Mouse (Mus musculus) testis, postnatal 10 days (tissue): ENCODE measurements around the gene Slc35b2.

Experiments used
- DNase-seq: peaks from one replicate; pipeline ENCODE4 v3.0.0; 2021; ENCODE audit warnings: low spot score

Slc35b2 gene

DNA sequence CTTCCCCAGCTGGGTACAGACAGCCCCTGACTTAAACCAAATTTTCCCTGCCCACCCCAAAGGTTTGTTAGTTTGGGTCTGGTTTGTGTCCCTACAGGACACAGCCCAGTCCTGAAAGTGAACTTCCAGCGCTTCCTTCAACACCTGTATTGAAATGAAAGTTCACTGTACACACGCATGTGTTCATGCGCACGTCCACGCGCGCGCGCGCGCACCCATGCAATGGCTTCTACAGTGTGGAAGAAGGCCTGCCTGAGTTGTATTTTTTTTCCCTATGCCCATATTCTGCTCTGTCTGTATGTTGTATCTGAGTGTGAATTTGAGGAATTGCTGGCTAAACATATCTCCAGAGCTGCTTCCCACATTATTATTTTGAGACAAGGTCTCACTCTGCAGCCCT, 1.4 kb downstream of the Slc35b2 start:
- DNase-seq = no peak

DNA sequence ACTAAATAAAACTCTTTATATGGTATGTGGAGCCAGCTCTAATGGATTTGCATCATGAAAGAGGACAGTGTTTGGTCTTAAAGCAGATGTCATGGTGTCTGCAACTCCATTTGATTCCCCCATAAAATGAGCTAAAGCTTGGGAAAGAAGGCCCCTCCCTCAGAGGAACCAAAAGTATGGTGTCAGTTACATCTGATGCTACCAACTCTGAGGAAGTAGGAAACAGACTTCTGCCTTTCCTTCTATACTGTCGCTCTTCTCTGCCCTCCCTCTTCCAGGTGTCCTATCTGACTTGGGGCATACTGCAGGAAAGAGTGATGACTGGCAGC, 2.3 kb downstream of the Slc35b2 start:
- no peak for DNase-seq

GRCm38 (mm10) chr17:45566360-45567161, 2.9 kb downstream of the Slc35b2 start:
- no peak for DNase-seq

GRCm38 (mm10) chr17:45567162-45567601, 3.5 kb downstream of the Slc35b2 start:
- no peak for DNase-seq

GRCm38 (mm10) chr17:45568990-45569389, 5.3 kb downstream of the Slc35b2 start:
- DNase-seq = no peak

DNA sequence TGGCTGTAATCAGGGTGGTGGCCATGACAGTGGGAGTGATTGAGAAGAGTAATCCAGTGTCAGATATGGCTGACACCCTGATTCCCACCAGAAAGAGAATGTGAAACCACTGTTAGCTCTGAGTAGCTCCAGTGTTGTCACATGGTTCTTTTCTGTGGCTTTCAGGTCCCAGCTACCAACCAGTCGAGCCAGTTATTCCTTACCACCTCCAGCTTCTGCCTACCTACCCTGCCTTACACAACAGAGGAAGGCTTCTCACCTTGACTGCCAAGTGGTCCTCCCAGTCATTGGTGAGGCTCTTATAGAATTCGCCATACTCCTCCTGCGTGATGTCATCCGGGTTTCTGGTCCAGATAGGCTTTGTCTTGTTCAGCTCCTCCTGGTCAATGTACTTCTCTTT, 6.3 kb downstream of the Slc35b2 start:
- DNase-seq = no peak

- DNase-seq = peak; percentile 85
These were observed 8.7 kb downstream of the Slc35b2 start for GRCm38 (mm10) chr17:45572103-45573086.

DNA sequence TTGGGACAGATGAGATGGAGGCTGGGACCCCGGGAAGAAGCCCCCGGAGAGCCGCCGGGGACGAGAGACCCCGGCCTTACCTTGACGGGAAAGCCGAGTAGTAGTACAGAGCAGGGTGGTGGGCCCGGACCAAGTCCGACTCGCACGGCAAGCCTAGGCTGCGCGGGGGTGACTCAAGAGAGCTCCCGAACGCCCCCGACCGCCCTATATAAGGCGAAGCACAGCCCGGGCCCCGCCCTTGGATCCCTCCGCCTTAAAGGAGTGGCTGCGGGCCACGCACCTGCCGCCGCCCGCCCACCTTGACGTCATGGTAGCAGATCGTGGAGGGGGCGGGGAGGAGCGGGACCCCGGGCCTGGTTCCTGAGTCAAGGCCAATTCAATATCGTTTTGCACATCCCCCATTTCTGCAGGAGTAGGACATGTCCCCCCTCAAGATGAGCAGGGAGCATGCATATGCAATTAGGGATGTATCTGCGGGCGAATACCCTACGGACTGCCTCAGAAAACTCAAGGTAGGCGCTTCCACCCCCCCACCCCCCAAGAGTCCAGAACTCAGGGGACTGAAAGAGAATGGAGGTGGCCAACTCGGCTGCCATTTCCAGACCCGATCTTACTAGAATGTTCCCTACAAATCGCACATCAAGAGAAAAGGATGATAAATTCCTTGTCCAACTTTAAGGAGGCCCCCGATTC, 9.6 kb downstream of the Slc35b2 start, which contains the start of gene Hsp90ab1:
Gene Hsp90ab1 (minus strand): TSS at position 185 of the 693 bp plus-strand sequence.
- DNase-seq = peak; percentile 100

- peak; percentile 98 for DNase-seq
These were observed 10.1 kb downstream of the Slc35b2 start for GRCm38 (mm10) chr17:45573780-45574123.

GRCm38 (mm10) chr17:45574129-45574761, 10.6 kb downstream of the Slc35b2 start:
- DNase-seq = peak; percentile 83

DNA sequence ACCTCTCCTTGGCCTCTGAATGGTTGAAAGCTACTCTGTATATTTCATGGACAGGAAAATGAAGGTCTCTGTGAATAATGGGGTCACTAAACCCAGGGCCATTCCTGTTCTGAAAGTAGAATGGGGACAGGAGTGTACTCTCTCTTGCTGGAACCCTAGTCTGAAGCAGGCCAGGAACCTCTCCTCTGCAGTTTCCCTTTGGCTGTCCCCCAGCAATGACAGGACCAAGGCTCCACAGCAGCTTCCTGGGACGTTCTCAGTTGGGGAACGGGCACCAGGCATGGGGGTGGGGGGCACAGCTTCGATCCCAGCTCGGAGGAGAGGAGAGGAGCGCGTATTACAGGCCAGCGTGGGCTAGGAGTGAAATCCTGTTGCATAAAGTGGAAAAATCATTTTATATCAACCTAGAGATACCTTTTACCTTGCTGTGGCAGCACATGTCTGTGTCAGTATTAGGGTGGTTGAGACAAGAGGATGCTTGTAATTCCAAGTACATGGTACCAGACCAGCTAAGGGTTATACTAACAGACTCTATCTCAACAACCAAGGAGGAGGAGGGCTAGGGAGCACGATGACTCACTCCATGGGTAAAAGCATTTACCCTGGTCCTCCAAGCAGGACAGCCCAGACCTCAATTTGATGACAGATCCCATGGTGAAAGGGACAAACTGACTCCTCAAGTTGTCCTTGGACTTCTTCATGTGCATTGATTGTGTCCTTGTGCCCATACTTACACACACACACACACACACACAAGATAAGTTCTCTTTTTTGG, 11.6 kb downstream of the Slc35b2 start:
- no peak for DNase-seq

- DNase-seq = no peak
These were observed 14.6 kb downstream of the Slc35b2 start for GRCm38 (mm10) chr17:45578242-45578641.

DNA sequence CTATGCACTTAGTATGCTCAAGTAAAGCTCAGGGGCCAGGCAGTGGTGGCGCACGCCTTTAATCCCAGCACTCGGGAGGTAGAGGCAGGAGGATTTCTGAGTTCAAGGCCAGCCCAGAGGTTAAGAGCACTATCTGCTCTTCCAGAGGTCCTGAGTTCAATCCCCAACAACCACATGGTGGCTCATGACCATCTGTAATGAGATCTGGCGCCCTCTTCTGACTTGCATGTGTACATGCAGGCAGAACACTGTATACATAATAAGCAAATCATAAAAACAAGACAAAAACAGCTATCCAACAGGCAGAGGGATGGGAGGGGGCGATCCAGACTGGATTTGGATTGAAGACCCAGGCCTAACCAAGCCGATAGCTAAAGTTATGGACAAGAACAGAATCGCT, 15.2 kb downstream of the Slc35b2 start:
- no peak for DNase-seq

- no peak for DNase-seq
These were observed 15.9 kb downstream of the Slc35b2 start for GRCm38 (mm10) chr17:45579554-45579953.

DNA sequence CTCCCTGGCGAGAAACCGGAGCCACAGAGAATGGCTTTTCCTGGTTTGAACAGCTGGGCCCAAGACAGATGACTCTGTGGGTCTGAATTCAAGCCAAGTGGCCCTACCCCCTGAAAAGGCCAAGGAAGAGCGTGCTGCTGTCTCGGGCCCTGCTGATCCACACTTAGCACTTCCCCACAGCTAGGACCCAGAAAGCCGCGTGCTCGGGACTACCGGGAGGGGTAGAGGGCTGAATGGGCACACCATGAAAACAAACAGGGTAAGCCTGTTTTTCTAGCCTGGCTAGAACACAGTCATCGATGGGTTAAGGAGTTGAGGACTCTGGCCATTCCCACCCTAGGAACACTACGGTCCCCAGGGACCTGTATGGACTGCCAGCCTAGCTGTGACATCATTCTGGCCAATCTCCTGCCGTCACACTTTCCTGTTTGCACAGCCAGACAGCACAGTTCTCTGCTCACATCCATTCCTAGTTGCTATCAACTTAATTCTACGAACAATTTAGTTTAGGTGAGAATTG, 17.3 kb downstream of the Slc35b2 start:
- no peak for DNase-seq

- DNase-seq = peak; percentile 75
These were observed 17.9 kb downstream of the Slc35b2 start for GRCm38 (mm10) chr17:45581567-45581983.

DNA sequence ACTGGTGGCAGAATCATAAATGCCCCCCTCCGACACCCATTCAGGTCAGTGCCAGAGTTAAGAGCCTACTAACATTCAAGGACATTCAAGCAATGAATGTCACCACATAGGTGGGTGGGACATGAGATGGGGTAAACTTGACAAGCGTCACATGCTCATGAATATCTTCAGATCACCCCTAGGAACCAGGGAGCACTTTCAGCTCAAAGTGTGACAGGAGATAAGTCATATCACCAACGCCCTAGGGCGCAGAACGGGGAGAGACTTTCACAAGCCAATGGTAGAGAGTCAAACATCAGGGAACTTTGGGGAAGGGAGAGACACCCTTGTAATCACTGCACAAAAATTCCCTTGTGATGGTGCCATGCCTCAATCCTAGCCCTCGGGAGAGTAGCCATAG, 18.5 kb downstream of the Slc35b2 start:
- DNase-seq = no peak

DNA sequence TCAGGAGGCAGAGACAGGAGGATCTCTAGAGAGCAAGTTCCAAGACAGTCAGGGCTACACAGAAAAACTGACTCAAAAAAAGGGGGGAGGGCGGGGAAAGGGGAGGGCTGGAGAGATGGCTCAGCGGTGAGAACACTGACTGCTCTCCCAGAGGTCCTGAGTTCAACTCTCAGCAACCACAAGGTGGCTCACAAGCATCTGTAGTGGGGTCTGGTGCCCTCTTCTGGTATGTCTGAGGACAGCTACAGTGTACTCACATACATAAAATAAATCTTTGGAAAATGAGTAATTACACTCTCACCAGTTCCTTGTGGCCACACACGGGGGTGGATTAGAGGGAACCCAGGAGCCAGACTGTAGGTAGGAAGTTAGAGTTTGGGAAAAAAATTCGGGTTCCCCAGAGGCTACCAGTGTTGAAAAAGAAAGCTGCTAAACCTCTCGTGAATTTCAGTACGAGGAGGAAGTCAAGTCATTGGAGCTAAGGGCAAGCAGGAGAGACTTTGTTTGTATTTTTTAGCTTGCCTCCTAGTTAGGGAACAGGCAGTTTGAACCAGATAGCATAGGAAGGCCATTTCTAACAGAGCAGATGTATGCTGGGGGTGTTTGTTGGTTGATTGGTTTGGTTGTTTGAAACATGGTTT, 19.2 kb downstream of the Slc35b2 start:
- DNase-seq = no peak

GRCm38 (mm10) chr17:45584096-45584896, 20.6 kb downstream of the Slc35b2 start:
- peak; percentile 95 for DNase-seq
